Mouse (Mus musculus) bone marrow, adult 2 months (tissue): ENCODE data around the gene Gabbr2.

Source experiments
- CTCF ChIP-seq: fragments of 200-500 bp; IDR thresholded peaks from 2 replicates; pipeline ENCODE4 v1.5.1; 2011; ENCODE audit warnings: low read length, control low read depth; ENCODE audit not compliant: control insufficient read depth, insufficient read depth
- POLR2A ChIP-seq: fragments of 200-500 bp; IDR thresholded peaks from 2 replicates; pipeline ENCODE4 v1.6.1; 2011; ENCODE audit warnings: low read depth, mild to moderate bottlenecking, control low read depth, low read length, borderline replicate concordance; ENCODE audit not compliant: control insufficient read depth

- TF ChIP-seq CTCF (no peak), POLR2A (no peak)
Observed at GRCm38 (mm10) chr4:46992827-46993473, 1.3 kb upstream of the Gabbr2 start.
